Mouse (Mus musculus): ENCODE data around the gene Nos1ap. TPM values are rescaled to one million over a fixed set of nuclear protein-coding genes. Genes with fewer than 3 reads are reported as not detected.

Nos1ap gene
- total RNA-seq (2022): 1 to 10 TPM in 1 of 4 experiments, under 1 TPM in 3; 0.35 to 1.0 (median 0.60) TPM

DNA sequence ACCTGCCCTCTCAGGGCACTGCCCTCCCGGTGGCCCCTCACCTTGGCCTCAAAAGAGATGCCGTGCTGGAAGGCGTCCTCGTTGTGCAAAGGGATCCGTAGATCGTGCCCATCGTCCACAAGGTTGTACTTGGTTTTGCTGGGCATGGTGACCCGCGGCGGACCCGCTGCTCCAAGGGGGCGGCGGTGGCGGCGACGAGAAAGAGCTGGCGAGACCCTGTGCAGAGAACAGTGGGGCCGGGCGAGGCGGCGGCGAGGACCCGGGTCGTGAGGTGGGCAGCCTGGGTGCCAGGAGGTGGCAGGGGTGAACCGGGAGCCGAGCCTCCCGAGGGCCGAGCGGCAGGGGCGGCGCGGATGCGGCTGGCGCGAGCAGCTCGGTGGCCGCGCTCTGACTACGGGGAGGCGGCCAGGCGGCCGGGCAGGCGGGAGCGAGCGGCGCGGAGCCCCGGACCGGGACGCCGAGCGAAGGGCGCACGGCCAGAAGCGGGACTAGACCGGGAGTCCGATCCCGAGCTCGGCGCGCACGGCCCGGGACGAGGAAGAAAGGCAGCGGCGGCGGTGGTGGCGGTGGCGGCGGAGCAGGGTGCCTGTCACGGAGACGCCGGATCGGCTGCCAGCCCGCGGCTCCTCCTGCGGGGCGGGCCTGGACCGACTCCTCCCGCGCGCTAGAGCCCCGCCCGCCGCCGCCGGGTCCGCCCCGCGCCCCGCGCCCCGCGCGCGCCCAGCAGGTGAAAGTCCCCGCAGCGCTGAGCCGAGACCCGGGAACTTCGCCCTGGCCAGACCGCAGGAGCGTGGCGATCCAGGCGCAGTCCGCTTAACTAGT, at the start of gene Nos1ap:
TSS of gene Nos1ap (minus strand) at position 643 of the 822 bp plus-strand sequence.
- DNase-seq (ENCODE audit: low spot score in 2 of 2): peak; percentile 56 to 66

DNA sequence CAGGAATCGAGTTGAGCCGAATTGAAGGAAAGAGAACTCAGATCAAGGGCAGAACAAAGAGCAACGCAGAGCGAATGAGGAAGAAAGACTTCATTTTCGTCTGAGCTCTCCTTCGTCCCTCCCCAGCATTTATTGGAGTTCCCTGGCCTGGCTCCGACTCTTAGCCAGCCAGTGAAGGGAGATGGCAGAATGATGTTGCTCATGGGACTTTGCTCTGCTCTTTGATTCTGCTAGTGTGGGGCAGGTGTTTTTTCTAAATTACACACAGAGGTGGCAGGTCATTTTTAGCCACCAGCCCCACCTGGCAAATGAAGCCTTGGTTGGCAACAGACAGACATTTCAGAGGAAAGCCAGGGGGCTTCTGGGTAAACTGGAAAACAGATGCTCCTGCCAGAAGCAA, 49.3 kb upstream of the Nos1ap start:
- DNase-seq (ENCODE audit: low spot score in 2 of 2): no peak

DNA sequence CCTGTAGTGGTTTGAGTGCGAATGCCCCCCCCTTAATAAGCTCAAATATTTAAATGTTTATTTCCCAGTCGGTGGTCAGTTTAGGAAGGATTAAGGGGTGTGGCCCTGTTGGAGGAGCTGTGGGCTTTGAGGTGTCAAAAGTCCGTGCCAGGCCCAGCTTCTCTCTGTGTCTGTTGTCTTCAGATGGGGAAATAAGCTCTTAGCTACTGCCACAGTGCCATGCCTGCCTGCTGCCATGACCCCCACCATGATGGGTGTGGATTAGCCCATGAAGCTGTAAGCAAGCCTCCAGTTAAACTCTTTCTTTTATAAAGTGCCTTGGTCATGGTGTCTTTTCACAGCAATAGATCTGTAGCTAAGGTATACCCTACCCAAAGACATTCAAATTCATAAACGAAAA, 43.2 kb upstream of the Nos1ap start:
- DNase-seq (ENCODE audit: low spot score in 2 of 2): no peak

DNA sequence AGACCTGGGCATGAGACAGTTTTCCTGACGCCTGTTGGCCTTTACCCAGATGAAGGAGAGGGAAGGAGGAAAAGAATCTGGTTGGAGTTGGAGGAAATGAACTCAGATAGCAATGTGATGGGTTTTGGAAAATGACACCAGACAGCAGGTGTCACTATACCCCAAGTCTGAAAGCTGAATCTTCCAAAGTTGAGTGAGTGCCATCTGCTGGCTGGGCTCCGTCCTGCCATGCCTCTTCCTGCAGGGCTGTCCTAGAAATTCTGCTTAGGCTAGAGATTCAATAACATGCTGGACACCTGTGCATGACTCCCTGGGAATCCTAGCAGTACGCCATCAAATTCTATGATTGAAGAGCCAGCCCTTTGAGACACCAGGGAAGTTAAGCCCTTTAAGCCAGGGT, 42.7 kb upstream of the Nos1ap start:
- peak; percentile 50 to 58 for DNase-seq (ENCODE audit: low spot score in 2 of 2)

DNA sequence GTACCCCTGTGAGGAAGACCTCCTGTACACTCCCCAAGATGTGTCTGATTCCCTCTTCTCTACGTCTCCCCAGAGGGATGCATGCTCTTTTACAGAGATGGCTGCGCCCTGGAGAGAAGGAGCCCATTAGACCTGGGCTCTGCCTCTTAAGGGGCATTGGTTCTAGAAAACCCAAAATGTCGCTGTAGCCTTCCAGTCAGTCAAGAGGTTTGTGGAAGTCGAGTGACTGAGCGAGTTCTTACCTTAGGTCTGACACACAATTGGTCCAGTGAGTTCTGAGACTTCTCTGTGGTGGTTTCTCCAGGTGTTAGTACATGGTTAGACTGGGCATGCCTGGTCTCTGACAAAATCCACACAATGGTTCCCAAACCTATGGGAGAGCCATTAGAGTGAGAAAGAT, 41.9 kb upstream of the Nos1ap start:
- no peak for DNase-seq (ENCODE audit: low spot score in 2 of 2)

DNA sequence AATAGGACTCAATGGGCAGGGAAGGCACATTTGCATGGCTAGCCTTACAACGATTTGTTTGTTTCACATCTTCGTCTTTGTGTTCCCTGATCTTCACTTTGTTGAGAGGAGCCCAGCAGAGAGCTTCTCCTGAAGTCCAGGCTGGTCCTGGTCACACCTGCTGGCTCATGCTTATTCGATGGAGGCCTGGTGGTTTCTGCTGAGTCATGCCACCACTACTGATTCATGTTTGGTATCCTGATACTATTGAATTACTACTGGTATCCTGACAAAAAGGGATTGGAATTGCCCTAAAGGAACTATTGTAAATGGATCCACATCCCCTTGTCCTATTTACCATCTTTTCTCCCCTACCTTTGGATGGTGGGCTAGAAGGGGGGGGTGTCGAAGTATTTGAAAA, 40.8 kb upstream of the Nos1ap start:
- no peak for DNase-seq (ENCODE audit: low spot score in 2 of 2)

DNA sequence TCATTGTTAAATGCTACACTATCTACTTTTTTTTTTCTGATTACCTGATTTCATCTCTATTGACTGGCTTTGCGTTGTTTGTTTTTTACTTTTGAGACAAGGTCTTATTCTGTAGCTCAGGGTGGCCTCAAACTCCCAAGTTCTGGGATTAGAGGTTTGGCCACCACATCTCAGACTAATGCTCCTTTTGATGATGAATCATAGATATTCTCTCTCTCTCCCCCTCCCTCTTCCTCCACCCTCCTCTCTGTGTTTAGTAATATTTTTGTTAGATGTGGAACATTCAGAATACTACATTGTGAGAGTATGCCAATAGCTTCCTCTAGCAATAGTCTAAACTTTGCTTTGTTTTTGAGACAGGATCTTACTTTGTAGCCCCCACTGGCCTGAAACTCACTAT, 33.8 kb upstream of the Nos1ap start:
- DNase-seq (ENCODE audit: low spot score in 2 of 2): no peak

DNA sequence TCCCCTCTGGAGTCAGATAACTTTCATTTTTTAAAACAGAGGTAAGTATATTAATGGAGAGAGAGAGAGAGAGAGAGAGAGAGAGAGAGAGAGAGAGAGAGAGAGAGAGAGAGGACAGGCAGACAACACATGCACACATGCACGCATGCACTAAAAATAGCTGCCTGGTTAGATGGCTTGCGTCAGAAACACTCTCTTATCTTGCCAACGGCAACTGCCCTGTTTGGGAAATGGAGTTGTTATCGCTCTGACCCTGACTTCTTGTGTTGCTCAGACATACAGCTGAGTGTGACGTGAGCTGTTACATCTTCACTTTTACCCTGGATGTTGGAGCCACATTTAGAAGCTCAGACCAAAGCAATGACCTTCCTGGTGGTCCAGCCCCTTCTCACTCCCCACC, 33.3 kb upstream of the Nos1ap start:
- no peak for DNase-seq (ENCODE audit: low spot score in 2 of 2)

DNA sequence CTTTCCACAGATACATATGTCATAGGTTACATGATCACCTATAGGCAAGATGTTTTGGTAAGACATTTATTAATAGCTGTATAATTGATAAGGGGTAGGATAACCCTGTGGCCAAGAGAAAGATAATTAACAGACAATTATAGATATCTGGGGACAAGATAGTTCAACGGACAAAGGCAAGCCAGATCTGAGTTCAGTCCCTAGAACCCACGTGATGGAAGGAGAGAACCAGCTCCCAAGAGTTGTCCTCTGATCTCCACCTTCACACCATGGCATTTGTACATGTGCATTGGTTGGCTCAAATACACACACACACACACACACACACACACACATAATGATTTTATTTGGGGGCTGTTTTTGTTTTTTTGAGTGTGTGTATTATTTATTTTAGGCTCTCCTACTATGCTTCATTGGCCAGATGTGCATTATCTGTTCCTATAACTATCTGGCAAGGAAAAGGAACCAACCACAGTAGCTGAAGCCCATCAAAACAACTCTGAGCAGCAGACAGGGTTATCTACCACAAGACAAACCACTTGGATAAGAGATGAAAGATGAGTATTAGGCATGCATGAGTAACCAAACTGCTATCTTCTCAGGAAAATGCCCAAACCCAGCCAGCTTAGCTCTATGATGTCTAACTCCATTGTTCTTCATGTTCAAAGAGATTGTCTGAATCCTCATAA, 30.2 kb upstream of the Nos1ap start:
- DNase-seq (ENCODE audit: low spot score in 2 of 2): no peak

DNA sequence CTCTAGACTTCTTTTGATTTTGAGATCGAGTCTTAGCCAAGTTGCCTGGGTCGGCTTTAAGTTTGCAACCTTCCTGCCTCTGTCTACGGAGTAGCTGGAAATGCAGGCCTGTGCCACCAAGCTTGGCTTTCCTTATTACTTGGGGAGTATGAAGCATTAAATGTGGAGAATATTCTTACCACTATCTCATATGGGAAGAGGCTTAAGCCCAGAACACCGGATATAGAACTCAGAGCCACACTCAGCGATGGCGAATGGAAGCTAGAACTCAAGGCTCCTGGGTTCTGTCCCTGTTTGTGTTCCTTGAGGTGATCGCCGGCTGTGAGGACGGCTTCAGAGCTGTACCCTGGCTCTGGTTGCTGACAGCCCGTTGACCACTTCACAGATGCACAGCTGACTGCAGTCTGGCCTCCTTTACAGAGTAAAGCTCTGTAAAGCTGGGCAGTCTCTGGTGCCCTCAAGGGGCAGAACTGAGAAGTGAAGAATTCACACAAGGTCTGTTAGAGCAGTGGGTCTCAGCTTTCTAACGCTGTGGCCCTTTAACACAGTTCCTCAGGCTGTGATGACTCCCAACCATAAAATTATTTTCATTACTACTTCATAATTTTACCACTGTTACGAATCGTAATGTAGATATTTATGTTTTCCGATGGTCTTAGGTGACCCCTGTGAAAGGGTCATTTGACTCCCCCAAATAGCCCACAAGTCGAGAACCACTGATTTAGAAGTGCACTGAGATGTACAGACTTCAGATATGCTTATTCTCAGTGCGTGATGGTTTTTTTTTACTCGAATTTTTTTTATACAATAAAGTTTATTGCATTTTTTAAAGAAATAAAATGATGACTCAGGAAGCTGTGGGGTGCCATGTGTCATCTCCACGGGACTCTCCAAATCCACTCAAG, 23.6 kb upstream of the Nos1ap start:
- peak in 1 of 2 experiments; percentile 18 for DNase-seq (ENCODE audit: low spot score in 2 of 2)

DNA sequence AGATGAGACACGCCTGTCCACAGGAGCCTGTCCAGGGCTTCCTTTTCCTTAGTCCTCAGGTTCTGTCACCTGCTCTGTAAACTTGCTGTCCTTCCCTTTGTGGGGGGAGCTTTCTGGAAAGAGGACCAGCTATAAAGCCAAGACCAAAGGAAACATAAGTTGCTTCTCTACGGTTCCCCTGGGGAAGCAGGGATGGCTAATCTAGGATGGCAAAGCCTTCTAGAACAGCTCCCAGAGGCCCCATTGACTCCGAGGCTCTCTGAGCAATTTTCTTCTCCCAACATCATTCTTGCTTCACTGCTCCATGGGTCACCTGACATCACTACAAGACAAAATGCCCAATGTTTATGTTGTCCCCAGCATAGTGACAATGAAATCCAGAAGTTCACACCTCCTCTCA, 22.0 kb upstream of the Nos1ap start:
- DNase-seq (ENCODE audit: low spot score in 2 of 2): no peak

DNA sequence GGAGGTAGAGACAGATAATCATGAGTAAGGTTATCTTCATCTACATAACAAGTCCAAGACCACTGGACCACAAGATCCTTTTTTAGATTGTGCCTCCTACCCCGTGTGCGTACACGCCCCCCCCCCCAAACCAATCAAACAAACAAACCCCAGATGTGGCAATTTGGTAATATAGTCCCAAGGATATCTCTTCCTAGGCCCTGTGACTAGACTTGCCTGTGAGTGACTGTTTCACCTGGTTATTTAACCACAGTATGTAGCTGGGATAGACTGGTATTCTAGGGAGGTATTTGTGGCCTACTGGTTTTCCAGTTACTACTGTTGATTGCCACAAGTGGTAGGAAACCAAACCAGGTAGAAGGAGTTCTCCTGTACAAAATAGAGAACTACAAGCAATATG, 21.0 kb upstream of the Nos1ap start:
- no peak for DNase-seq (ENCODE audit: low spot score in 2 of 2)

DNA sequence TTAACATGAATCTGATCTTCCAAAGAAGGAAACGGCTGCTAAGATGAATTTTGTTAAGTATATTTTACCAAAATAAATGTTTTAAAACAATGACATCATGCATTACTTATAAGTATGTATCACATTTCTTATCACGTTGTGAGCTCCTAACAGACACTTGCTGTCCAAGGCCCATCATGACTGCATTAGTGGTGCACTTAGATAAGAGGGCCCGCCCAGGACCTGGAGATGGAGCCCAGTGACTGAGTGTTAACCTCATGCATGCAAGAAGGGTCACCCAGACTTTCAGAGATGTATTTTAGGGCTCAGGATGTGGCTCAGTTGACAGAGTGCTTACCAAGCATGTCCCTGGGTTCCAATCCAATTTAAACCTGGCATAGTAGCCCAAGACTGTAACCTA, 20.6 kb upstream of the Nos1ap start:
- DNase-seq (ENCODE audit: low spot score in 2 of 2): no peak

DNA sequence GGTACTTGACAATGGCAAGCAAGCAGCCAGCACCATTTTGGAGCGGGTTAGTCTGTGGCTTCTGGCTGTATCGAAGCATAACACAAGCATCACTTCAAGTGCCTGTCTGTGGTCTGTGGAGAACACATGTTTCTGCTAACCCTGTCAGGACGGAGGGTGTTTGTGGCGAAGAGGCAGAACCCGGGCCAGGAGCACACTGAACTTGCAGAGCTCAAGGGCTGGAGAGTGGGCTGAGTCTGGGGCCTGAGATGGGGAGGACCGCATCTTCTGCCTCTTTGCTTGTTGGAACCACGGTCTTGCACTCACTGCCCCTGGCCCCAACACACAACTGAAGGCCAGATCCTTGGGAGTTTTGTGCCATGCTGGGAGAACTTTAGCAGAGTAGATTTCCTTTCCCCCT, 20.2 kb upstream of the Nos1ap start:
- no peak for DNase-seq (ENCODE audit: low spot score in 2 of 2)

DNA sequence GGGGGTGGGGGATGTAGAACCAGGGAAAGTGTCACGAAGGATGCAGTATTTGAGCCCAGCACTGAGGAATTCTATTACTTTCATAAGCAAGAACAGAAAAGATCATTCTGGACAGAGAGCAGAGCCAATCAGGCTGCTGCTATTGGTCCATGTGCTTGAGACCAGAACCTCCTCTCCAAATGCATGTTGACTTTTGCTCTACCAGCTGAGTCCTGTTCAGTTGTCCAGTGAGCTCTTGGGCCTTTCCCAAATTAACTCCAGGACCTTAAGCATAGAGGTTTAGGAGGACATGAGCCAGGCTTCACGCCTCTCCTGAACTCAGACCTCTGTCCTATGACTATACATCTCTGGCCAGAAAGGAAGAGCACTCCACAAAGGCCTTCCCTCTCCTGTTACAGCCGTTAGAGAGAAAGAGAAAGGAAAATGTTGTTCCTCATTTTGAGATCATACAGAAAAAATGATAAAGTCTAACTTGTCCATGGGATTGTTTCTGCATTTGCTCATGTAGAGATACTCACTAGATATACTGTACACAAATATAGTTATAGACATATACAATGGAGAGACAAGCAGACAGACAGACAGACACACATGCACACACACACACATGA, 18.9 kb upstream of the Nos1ap start:
- no peak for DNase-seq (ENCODE audit: low spot score in 2 of 2)

DNA sequence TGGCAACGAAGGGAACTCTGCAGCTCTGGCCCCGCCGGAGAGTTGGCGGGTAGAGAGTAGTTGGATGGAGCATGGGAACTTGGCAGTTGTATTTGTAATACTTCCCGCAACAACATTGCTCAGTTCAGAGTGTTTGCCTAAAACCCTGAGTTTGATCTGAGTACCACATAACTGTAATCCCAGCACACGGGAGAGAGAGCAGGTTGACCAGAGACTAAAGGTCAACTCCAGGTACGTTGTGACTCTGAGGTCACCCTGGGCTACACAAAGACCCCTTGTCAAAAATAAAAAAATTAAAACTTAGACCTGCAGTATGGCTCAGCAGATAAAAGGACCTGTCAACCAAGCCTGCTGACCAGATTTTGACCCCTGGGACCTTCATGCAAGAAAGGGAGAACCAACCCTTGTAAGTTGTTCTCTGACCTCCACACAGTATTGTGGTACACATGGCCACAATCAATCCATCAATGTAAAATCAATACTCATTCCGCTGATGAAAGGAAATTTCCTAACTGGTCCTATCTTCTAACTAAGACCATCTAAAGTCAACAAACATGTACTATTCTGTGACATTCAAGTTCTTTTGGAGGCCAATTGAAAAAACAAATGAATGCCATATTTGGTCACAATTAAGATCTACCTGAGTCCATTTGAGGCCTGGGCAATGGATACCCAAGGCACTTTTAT, 17.7 kb upstream of the Nos1ap start:
- DNase-seq (ENCODE audit: low spot score in 2 of 2): no peak

DNA sequence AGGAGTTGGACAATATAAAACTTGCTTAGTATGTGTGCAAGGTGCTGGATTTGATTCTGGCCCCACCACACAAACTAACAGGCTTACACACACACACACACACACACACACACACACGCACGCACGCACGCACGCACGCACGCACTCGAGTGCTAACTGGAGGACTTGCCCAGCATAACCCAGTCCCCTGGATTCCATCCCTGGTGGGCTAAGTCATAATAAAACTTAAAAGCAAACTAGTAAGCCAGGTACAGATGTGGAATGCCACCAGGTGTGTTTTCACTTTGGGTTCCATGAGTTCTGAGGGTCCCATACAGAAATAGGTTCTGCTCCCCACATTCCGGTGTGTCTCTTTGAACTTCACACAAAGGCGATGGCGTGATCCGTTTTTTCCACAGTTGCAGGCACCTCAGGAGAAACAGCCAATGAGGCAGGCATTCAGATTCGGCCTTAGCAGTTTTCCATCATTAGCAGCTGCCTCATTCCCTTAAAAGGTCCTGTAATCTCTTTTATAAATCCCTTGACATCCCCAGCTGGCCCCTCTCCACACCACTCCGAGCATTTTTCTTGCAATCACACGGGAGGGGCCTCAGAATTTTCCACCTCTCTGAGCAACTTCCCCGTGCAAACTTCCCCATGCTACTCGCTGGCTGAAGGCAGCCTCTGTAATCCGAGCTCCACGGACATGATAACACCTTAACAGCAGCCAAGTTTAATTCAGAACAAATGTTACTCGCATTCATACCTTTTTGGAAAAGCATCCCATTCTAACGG, 15.8 kb upstream of the Nos1ap start:
- no peak for DNase-seq (ENCODE audit: low spot score in 2 of 2)

DNA sequence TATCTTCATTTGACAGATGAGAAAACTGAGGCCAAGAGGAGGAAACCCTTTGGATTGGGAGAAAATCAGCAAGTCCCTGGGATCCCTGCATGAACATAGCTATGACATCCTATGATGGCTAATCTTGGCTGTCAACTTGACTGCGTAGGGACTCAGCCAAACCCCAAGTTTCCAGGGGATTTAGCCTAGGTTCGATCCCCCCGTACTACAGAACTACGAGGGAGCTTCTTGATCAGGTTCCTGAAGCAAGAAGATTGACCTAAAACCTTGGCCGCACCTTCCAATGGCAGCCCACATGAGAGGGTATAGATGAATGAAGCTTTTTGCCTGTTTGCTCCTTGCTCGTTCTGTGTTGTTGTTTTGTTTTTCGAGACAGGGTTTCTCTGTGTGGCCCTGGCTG, 4.9 kb upstream of the Nos1ap start:
- no peak for DNase-seq (ENCODE audit: low spot score in 2 of 2)

DNA sequence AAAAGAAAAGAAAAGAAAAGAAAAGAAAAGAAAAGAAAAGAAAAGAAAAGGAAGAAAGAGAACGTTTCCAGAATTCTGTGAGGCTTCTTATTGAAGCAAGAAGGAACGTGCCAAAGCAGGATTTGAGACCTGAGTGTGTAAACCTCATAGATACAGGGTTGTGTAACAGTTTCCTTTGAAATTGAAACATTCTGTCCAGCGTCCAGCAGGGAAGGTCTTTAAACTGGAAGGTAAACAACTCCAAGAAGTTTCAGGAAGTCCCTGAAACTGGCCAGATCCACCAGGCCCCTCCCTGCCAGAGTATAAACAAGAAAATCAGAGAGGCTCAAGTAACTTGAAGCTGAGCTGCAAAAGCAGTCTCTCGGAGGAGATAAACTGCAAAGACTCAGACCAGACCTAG, 870 bp upstream of the Nos1ap start:
- no peak for DNase-seq (ENCODE audit: low spot score in 2 of 2)

DNA sequence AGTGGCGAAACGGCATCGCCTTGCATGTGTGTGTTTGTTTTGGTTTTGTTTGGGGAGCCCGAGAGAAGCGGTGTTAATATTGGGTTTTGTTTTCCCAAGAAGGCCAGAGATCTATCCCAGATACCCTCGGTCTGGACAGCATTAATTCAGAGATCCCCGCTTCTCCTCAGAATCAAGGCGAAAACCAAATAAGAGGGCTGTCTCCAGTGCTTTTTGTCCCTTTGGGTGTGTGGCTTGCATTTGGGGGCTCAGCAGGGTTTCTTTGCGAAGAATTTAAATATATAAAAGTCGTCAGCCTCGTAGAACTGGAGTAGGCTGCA, 340 bp upstream of the Nos1ap start:
- no peak for DNase-seq (ENCODE audit: low spot score in 2 of 2)

Data from gastrocnemius, adult 8-10 months (tissue).